Mouse (Mus musculus): ENCODE data around the gene Rpl29. TPM values are rescaled to one million over a fixed set of nuclear protein-coding genes. Genes with fewer than 3 reads are reported as not detected.

The Rpl29 gene
- polyA plus RNA-seq, 1 experiment from 2014 or later, result 676 TPM

DNA sequence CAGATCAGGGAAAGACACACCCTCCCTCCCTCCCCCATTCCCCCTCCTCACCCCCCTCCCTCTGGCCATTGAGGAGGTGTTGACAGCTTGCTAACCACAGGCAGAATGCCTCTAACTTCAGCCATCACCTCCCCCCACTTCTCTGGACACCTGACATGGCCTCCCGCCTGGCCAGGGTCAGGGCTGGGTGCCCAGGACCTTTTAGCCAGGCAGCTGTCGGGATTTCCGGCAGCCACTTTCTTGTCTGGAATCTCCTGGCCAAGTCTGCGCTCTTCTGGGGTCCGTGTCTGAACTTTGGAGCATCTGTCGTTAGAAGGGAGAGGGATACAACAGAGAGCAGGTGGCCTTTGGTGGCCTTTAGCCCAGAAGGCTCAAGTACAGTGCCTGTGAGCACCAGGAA lies 24.0 kb upstream of the Rpl29 start:
- H3K4me2 ChIP-seq (replicated peaks), result no peak overlapping the region
- WGBS, result 34% methylated on average over 6 of the region's 6 CpGs
- H3K4me3 ChIP-seq (replicated peaks), result no peak overlapping the region
- no peak overlapping the region for H3K27ac ChIP-seq
- no peak for ATAC-seq
- no peak overlapping the region for H3K9ac ChIP-seq (replicated peaks)
- H3K9me3 ChIP-seq, result no peaks in the 10 kb centered on the region
- H3K36me3 ChIP-seq, result no peaks in the 10 kb centered on the region
- peaks cover 4% of the 10 kb centered on the region; the same call in 1 of the 2 replicates for H3K4me1 ChIP-seq (replicated peaks)
- no peaks in the 10 kb centered on the region for H3K27me3 ChIP-seq

DNA sequence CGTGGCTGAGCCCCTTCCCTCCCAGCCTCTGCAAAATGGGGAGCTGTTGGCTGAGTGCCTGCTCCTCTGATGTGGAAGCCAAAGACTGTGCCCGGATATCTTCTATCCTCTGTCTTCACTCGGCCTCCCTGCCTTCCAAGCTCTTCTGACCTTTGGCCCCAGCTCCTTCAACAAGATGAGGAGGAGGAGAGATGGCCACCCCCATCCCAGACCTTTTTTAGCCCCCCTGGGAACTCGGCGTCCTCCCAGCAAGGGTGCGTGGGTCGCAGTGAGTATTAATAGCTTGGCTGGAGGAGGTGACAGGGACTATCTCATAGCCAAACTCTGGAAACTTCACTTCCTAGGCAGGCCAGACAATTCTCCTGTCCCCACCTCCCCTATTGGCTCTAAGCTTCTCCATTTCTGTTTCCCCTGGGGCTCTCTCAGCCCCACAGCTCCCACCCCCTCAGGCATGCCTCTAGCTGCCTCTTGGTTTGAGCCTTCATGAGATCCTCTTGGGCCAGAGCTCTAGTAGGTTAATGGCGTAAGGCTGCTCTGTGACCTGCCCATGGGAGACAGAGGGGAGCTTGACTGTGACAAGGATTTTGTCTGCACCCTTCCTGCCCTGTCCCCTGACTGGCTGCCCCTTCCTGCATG lies 22.7 kb upstream of the Rpl29 start:
- H3K27ac ChIP-seq, result no peak overlapping the region
- H3K4me3 ChIP-seq (replicated peaks), result no peak overlapping the region
- no peak for ATAC-seq
- no peaks in the 10 kb centered on the region for H3K27me3 ChIP-seq
- no peak overlapping the region for H3K4me2 ChIP-seq (replicated peaks)
- peaks cover 7% of the 10 kb centered on the region; the same call in 1 of the 2 replicates for H3K4me1 ChIP-seq (replicated peaks)
- H3K9ac ChIP-seq (replicated peaks), result no peak overlapping the region
- no peaks in the 10 kb centered on the region for H3K36me3 ChIP-seq
- 67% methylated on average over 8 of the region's 8 CpGs for WGBS
- H3K9me3 ChIP-seq, result no peaks in the 10 kb centered on the region

DNA sequence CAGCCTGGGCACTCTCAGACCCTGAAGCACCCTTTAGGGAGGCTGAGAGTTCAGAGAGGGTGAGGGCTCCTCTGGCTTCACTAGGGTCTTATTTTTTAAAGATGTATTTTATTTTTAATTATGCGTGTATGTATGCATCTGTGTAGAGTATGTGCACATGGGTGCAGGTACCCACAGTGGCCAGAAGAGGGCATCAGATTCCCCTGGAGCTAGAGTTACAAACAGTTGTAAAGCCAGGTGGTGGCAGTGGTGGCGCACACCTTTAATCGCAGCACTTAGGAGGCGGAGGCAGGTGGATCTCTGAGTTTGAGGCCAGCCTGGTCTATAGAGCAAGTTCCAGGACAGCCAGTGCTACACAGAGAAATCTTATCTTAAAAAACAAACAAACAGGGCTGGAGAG lies 20.2 kb upstream of the Rpl29 start:
- Histone ChIP-seq H3K27me3 (no peaks in the 10 kb centered on the region), H3K9me3 (no peaks in the 10 kb centered on the region), H3K36me3 (no peaks in the 10 kb centered on the region), H3K4me2 (replicated peaks) (no peak overlapping the region), H3K4me3 (replicated peaks) (no peak overlapping the region), H3K9ac (replicated peaks) (no peak overlapping the region), H3K27ac (no peak overlapping the region), H3K4me1 (replicated peaks) (peaks cover 7% of the 10 kb centered on the region; the same call in 1 of the 2 replicates)
- WGBS, result 97% methylated on average over 4 of the region's 4 CpGs
- no peak for ATAC-seq

DNA sequence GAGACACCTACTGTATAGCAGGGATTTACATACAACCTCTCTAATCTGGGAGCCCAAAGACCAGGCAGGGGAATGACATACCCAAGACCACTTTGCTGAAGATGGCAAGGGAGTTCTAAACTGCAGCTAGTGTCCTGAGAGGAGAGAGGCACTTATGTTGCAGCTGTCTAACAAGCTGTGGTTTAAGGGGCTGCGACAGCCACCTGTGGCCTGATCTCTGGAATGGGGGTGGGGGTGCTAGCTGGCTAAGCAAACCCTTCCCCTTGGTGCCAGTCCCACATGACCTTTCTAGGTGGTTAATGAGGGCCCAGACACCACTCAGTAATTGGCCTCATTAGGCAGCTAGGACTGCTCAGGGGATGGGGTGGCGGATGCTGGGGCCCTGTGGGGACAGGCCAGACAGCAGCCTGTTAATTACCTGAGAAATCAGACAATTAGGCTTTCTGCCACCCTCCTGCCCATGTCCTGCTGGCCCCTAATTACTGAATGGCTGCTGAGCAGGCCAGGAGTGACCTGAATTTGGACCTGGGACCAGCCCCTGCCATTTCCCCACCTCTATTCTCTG lies 19.1 kb upstream of the Rpl29 start:
- ATAC-seq, result no peak
- peaks cover 7% of the 10 kb centered on the region; the same call in 1 of the 2 replicates for H3K4me1 ChIP-seq (replicated peaks)
- no peak overlapping the region for H3K4me3 ChIP-seq (replicated peaks)
- no peak overlapping the region for H3K9ac ChIP-seq (replicated peaks)
- H3K27ac ChIP-seq, result no peak overlapping the region
- no peak overlapping the region for H3K4me2 ChIP-seq (replicated peaks)
- H3K27me3 ChIP-seq, result no peaks in the 10 kb centered on the region
- WGBS, result 66% methylated on average over 2 of the region's 2 CpGs
- no peaks in the 10 kb centered on the region for H3K36me3 ChIP-seq
- no peaks in the 10 kb centered on the region for H3K9me3 ChIP-seq

DNA sequence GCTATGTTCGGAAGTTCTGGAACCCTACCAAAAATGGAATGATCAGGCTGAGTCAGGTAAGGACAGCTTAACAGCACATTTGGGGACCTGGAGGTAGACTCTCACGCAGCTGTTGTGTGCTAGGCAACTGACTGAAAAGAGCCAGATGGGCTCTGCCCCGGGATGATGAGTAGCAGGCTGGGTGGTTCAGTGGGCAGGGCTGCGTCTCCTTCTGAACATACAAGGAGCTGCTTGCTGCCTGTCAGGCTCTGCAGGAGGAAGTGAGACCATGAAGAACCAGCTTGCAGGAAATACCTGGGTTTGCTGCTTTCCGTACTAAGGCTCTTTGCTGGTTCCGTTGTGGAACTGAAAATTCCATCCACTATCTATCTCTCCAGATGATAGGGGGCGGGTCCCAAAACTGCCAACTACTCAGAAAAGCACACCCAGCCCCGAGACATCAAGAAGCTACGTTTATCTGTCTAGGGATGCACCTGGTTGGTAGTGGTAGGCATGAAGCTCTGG lies 18.1 kb upstream of the Rpl29 start:
- Histone ChIP-seq H3K9ac (replicated peaks) (no peak overlapping the region), H3K27ac (no peak overlapping the region), H3K4me1 (replicated peaks) (peaks cover 7% of the 10 kb centered on the region; the same call in 1 of the 2 replicates), H3K4me3 (replicated peaks) (no peak overlapping the region), H3K4me2 (replicated peaks) (no peak overlapping the region), H3K27me3 (no peaks in the 10 kb centered on the region), H3K36me3 (no peaks in the 10 kb centered on the region), H3K9me3 (no peaks in the 10 kb centered on the region)
- ATAC-seq, result no peak
- WGBS, result 81% methylated on average over 9 of the region's 9 CpGs

DNA sequence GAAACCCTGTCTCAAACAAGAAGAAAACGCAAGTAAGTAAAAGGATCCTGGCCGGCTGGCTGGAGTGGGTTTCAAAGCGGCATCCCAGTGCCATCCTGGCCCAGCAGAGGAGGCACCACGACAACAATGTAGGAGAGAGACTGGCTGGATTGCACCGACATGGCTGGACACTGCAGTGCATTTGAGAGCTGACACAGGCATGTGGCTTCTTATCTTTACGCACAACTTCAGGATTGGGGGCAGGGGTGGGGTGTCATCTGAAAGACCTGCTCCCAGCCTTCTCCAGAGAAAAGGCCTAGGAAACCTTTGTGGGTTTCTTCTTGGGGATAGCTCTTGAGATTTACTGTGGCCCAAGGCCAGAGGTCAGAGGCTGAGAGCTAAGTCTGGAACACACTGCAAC lies 17.5 kb upstream of the Rpl29 start:
- H3K27ac ChIP-seq, result no peak overlapping the region
- H3K9me3 ChIP-seq, result no peaks in the 10 kb centered on the region
- no peaks in the 10 kb centered on the region for H3K27me3 ChIP-seq
- H3K4me1 ChIP-seq (replicated peaks), result peaks cover 7% of the 10 kb centered on the region; the same call in 1 of the 2 replicates
- 80% methylated on average over 6 of the region's 6 CpGs for WGBS
- no peaks in the 10 kb centered on the region for H3K36me3 ChIP-seq
- no peak overlapping the region for H3K4me2 ChIP-seq (replicated peaks)
- H3K9ac ChIP-seq (replicated peaks), result no peak overlapping the region
- no peak overlapping the region for H3K4me3 ChIP-seq (replicated peaks)
- ATAC-seq, result no peak

DNA sequence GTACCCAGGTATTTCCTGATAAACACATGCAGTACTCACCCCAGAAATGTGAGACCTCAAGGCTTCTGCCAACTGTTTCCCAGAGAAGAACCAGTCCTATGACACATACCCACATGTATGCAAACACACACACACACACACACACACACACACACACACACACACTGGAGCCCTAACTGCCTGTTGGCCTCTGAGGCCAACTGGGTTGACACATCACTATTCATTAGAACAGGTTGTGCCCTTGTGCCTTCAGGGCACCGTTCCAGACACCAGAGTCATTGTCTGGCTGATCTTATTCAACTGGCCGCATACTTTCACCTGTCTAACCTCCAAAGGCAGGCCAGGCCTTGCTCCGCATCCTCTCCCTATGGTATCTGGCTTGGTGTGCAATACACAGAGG lies 17.0 kb upstream of the Rpl29 start:
- H3K9ac ChIP-seq (replicated peaks), result 0 out of 2 replicates have a peak overlapping the region, but pooled peaks have one; percentile 32
- H3K4me1 ChIP-seq (replicated peaks), result peaks cover 7% of the 10 kb centered on the region; the same call in 1 of the 2 replicates
- no peaks in the 10 kb centered on the region for H3K27me3 ChIP-seq
- no peak overlapping the region for H3K4me3 ChIP-seq (replicated peaks)
- no peaks in the 10 kb centered on the region for H3K9me3 ChIP-seq
- no peak overlapping the region for H3K27ac ChIP-seq
- no peak overlapping the region for H3K4me2 ChIP-seq (replicated peaks)
- ATAC-seq, result no peak
- H3K36me3 ChIP-seq, result no peaks in the 10 kb centered on the region
- 83% methylated on average over 3 of the region's 3 CpGs for WGBS

DNA sequence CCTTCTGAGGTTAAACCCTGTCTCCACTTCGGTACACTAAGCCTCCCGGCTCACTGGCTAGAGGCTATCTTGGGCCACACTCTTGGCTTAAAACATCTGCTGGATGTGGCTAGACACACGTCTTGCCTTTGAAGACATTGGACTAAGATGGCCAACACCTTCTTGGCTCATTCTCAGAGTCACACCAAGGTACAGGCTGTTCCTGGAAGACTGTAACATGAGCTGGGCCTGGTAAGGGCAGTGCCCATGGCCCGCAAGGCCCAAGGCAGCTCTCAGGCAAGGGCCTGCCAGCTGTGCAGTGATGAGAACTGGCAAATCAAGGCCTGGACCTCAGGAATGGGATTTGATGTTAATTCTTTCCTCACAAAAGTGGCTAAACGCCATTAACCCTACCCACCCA lies 15.6 kb upstream of the Rpl29 start:
- Histone ChIP-seq H3K4me1 (replicated peaks) (peaks cover 20% of the 10 kb centered on the region), H3K27me3 (no peaks in the 10 kb centered on the region), H3K9ac (replicated peaks) (no peak overlapping the region), H3K9me3 (no peaks in the 10 kb centered on the region), H3K27ac (no peak overlapping the region), H3K36me3 (no peaks in the 10 kb centered on the region), H3K4me2 (replicated peaks) (no peak overlapping the region), H3K4me3 (replicated peaks) (no peak overlapping the region)
- WGBS, result 85% methylated on average over 5 of the region's 5 CpGs
- ATAC-seq, result no peak

DNA sequence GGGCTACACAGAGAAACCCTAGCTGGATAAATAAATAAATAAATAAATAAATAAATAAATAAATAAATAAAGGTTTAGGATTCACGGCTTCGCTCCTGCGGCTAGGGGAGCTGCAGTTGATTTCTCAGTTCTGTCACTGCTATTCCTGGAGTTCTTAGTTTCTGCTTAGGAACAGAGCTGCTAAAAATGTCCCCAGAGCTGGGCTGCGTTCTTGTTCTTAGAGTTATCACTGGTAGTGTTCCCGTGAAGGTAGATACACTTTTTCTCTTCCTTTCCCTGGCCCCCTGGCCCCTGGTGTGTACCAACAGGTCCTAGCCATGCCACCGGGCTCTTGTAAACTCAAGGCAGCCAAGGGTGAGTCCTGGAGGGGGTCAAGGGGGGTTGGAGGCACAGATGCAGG lies 12.4 kb upstream of the Rpl29 start:
- WGBS, result 92% methylated on average over 6 of the region's 6 CpGs
- no peak overlapping the region for H3K9ac ChIP-seq (replicated peaks)
- no peak overlapping the region for H3K27ac ChIP-seq
- no peaks in the 10 kb centered on the region for H3K36me3 ChIP-seq
- H3K4me3 ChIP-seq (replicated peaks), result no peak overlapping the region
- H3K4me2 ChIP-seq (replicated peaks), result no peak overlapping the region
- H3K27me3 ChIP-seq, result 0 out of 2 replicates have a peak, but pooled peaks cover 5% of the 10 kb centered on the region
- ATAC-seq, result no peak
- no peaks in the 10 kb centered on the region for H3K9me3 ChIP-seq
- peaks cover 38% of the 10 kb centered on the region for H3K4me1 ChIP-seq (replicated peaks)

DNA sequence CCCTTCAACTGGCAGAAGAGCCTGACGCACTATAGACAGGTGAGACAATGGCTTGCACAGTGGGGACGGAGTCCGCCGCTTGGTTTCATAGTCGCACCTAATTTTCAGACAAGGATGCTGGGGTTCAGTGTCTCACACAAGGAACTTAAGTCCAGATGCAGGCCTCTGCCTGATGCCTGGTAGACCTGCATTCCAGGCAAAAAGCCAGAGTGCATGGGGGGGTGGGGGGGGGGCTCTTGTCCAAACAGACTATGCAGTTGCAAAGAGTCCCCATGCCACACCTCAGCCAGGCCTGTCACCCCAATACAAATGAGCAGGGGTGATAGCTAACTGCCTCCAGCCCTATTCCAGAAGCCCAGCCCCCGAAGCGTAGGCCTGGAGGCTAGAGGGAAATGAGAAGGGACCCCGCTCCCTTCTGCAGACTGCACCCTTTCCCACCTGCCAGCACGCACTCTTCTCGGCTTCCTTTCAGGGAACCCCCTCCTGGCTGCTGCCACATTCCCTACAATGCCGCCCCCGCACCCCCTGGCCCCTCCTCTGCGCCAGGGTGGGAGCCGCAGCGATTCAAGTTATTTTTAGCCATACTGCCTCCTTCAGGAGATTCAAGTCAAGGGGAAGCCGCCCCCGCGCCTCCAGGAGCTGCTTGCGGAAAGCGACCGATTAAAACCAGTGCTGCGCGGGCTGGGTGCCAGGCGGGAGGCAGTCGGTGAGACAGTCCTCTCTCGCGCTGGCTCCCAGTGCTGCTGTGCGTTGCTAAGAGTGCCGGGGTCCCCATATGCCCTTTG lies 11.2 kb upstream of the Rpl29 start:
- peak; percentile 55 for ATAC-seq
- Histone ChIP-seq H3K36me3 (no peaks in the 10 kb centered on the region), H3K4me1 (replicated peaks) (peaks cover 38% of the 10 kb centered on the region), H3K4me3 (replicated peaks) (peak overlapping the region; percentile 23), H3K9ac (replicated peaks) (peak overlapping the region; percentile 64), H3K4me2 (replicated peaks) (peak overlapping the region; percentile 53), H3K27me3 (0 out of 2 replicates have a peak, but pooled peaks cover 5% of the 10 kb centered on the region), H3K27ac (no peak overlapping the region; the same call in 1 of the 2 replicates), H3K9me3 (no peaks in the 10 kb centered on the region)
- WGBS, result 16% methylated on average over 29 of the region's 29 CpGs

DNA sequence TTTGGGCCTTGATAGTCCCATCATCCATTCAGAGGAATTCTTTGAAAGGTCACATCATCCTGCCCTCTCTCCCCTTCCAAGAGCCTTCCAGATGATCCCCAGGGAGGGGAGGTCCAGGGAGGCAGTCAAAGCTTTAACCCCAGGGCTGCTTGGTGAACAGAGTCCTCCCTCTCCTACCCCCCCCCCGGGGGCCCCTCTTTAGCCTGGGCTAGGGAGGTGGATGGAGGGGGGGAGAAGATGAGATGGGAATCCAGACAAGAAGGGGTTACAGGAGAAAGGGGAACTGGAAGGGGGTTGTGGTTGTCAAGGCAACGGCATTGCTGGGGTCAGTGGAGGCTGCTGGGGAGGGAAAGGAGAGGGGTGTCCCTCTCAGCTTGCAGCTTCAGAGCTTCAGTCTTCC lies 8.6 kb upstream of the Rpl29 start:
- Histone ChIP-seq H3K36me3 (no peaks in the 10 kb centered on the region), H3K27ac (peak overlapping the region; percentile 80), H3K4me3 (replicated peaks) (no peak overlapping the region), H3K4me1 (replicated peaks) (peaks cover 38% of the 10 kb centered on the region), H3K9ac (replicated peaks) (peak overlapping the region; percentile 14; the same call in 1 of the 2 replicates), H3K27me3 (0 out of 2 replicates have a peak, but pooled peaks cover 5% of the 10 kb centered on the region), H3K9me3 (no peaks in the 10 kb centered on the region), H3K4me2 (replicated peaks) (peak overlapping the region; percentile 41)
- ATAC-seq, result peak; percentile 19; the same call in 1 of the 2 replicates
- 0% methylated on average over 2 of the region's 2 CpGs for WGBS

All from midbrain, embryonic 13.5 days (tissue).